Mouse (Mus musculus) CD4-positive, CD25-positive, alpha-beta regulatory T cell, adult 9 weeks (primary cell): ENCODE data around the gene Pramef8. TPM values are rescaled to one million over a fixed set of nuclear protein-coding genes. Genes with fewer than 3 reads are reported as not detected.

Experiments
- polyA plus RNA-seq: library from polyadenylated mRNA; unstranded; fragments of 100-300 nt; shearing (Covaris generic); gene quantifications from one replicate; pipeline ENCODE4 v1.2.1, GENCODE M21; 2017

Pramef8 gene
- polyA plus RNA-seq: 47.5 TPM

DNA sequence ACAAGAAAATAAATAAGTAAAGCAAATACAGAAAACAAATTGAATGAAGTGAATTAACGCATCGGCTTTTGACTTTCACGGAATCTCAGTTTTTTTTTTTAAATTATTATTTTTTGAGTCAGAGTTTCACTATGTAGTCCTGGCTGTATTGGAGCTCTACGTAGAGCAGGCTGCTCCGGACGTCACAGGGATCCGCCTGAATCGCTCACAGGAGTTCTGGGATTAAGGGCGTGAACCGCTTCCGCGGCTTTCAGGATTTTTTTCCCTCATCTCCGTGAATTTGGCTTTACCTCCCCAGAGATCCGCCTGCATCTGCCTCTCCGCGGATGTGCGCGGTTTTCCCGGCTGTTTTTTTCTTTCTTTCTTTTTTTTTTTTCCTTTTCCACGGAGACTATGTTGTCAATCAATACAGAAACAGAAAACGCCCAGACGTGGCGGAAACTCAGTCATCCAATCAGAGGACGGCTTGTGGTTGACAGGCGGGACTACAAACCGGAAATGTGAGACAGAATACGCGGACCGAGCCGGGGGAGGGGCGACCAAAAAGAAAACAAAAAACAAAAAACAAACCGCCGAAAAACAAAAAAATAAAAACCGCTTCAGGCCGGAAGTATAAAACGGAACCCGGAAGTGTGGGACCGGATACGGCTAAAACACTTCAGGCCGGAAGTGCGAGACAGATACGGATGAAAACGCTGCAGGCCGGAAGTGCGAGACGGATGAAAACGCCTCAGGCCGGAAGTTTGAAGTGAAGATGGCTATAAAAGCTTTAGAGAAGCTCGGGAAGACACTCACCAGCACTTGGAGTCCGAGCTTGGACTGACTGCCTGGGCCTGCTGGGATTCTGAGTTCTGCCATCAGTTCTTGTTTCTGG, at the start of gene Pramef8:
Gene Pramef8 (plus strand): TSS at position 208 of the 874 bp plus-strand sequence.

DNA sequence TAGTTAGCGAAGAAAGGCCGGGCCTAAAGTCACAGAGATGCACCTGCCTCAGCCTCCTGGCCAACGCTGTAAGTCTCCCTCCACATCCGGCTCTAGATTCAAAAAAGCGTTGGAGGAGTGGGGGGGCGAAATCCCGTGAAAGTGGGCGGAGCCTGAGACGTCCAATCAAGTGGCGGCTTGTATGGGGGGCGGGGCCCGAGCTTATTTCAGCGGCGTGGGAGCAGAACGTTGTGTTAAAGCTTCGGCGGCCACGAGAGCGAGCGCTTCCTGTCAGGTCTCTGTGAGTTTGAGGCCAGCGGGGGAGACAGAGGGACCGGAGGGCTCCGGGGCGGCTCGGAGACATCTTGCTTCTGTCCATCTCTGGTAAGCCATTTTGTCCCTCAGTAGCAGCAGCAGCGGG, 18.0 kb upstream of the Pramef8 start, which contains the start of gene Pramel1:
Gene Pramel1 (plus strand): TSS at position 248 of the 400 bp plus-strand sequence.

DNA sequence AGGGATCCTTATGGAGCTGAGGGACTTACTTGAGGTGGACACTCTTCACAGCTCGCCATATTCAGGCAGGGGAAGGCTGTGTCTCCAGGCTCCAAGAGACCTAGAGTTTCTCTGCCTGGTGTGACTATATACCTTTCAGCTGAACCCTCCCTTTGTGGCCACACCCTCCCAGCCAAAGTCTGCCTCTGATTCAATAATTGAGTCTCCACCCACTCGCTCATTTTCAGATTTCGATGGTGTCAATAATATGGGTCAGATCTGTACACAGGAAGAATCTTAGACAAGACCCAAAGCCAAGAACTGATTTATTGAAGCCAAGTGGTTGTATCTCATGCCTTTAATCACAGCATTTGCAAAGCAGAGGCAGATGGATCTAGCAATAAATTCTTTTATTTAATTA, 38.0 kb downstream of the Pramef8 start, which contains the start of gene Oog4:
Gene Oog4 (minus strand): TSS at position 101 of the 400 bp plus-strand sequence.

Other genes starting within 250 kb of the Pramef8 start
- gene Prdm2, start 199.4 kb upstream of the Pramef8 start, polyA plus RNA-seq: 33.2 TPM
- gene Pdpn, start 112.9 kb upstream of the Pramef8 start, polyA plus RNA-seq: not detected
- not detected for gene Lrrc38, start 62.7 kb upstream of the Pramef8 start, polyA plus RNA-seq
- gene Pramel1, start 18.0 kb upstream of the Pramef8 start, polyA plus RNA-seq: not detected
- not detected for gene Oog4, start 37.9 kb downstream of the Pramef8 start, polyA plus RNA-seq
- gene Gm13043, start 98.9 kb downstream of the Pramef8 start, polyA plus RNA-seq: not detected
- not detected for gene Gm13040, start 123.5 kb downstream of the Pramef8 start, polyA plus RNA-seq
- gene BC080695, start 139.3 kb downstream of the Pramef8 start, polyA plus RNA-seq: not detected
- gene Gm13057, start 139.3 kb downstream of the Pramef8 start, polyA plus RNA-seq: not detected
- gene Gm13083, start 202.6 kb downstream of the Pramef8 start, polyA plus RNA-seq: not detected
- gene Gm13088, start 244.8 kb downstream of the Pramef8 start, polyA plus RNA-seq: not detected